Mouse (Mus musculus) heart, postnatal 36 days (tissue): Measurements from ENCODE around the gene Dennd6b. TPM values are rescaled to one million over a fixed set of nuclear protein-coding genes. Genes with fewer than 3 reads are reported as not detected.

ENCODE experiments used
- DNase-seq, 2 experiments: peaks; one replicate each; pipeline ENCODE4 v3.0.0; 2021 to 2022
- intact Hi-C: fragments of 180-260 bp; cut with DNase I; formaldehyde crosslinking; loops from one replicate; pipeline ENCODE4 v1.15.1; 2025
- microRNA-seq, 2 experiments: library from miRNA; unstranded; fragments of <30 nt; microRNA quantifications; one replicate each; pipeline ENCODE4 v1.2.0; 2021; ENCODE audit warnings: borderline number of aligned reads in 2 of 2
- total RNA-seq, 2 experiments: library from RNA; stranded (reverse); gene quantifications; 2 replicates each; pipeline ENCODE4 v1.2.3; 2021

Gene Dennd6b
- total RNA-seq, 2 experiments from 2014 or later: 8.9 to 10.5 TPM

GRCm38 (mm10) chr15:89140048-89140658 lies 56.1 kb downstream of the Dennd6b start:
- intact Hi-C loops: no loop called here
- peak; percentile 70 to 78 for DNase-seq

DNA sequence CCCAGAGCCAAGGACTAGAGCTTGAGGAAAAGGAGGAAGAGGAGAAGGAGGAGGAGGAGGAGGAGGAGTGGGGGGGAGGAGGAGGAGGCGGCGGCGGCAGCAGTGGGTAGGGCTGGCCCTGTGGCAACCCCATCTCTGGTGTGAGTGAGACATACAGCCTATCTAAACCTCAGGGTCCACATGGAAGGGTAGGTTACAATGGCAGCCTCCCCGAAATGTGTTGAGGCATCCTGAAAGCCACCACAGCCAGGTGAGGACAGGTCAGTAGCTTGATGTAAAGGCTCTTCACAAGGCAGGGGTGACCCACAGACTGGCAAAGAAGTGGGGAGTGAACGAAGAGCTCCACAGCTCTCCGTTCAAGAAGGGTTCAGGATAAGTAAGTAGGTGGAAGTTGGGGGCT lies 57.8 kb downstream of the Dennd6b start:
- intact Hi-C loops: no loop called here
- no peak for DNase-seq

- intact Hi-C loops: no loop called here
Measured at GRCm38 (mm10) chr15:89138046-89138405, 58.3 kb downstream of the Dennd6b start.

GRCm38 (mm10) chr15:89137378-89138045 lies 58.8 kb downstream of the Dennd6b start:
- DNase-seq: no peak
- intact Hi-C loops: no loop called here

More at GRCm38 (mm10) chr15:89138046-89138405, 58.3 kb downstream of the Dennd6b start:
- DNase-seq: no peak

DNA sequence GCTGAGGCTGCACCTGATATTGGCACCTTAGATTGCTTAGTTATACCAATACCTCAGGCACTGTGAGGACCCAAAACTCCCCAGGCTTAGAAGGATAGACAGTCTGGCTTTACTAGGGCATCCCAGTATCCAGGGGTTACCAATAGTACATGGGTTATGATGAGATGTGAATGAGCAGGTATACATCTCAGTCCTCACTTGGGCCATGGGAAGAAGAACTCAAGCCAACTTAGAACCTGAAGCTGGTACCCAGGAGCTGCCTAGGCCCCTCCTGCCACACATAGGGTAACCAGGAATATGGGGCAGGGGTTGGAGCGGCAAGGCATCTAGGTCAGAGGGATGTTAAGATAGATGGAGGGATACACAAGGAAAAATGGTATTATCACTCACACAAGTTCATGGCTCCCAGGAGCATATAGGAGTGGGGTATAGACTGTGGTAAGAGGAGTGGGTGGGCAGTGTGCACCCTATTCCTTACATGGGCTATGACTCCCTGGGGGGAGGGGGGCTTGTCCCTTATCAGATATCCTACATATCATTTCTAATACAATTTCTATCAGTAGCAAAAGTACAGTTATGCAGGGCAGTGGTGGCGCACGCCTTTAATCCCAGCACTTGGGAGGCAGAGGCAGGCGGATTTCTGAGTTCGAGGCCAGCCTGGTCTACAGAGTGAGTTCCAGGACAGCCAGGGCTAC lies 59.7 kb downstream of the Dennd6b start:
- no peak for DNase-seq
- intact Hi-C loops: no loop called here

Small RNA genes lying within 50 kb of the gene (microRNA-seq; reads per million reads assigned to microRNA genes)
- gene Mir6958 (0 to 4.7 reads per million in 2 experiments), gene Mir7118 (0 to 0.72 reads per million in 2 experiments)

Other genes starting within 250 kb of the Dennd6b start
- gene Ttll8, start 242.1 kb downstream of the Dennd6b start, total RNA-seq: not detected
- gene Mlc1, start 217.5 kb downstream of the Dennd6b start, total RNA-seq: not detected
- 10 to 100 TPM; 89.7 to 92.7 TPM for gene Mov10l1, start 213.6 kb downstream of the Dennd6b start, total RNA-seq
- 1 to 10 TPM; 1.3 to 1.7 TPM for gene Panx2, start 136.8 kb downstream of the Dennd6b start, total RNA-seq
- gene Trabd, start 121.4 kb downstream of the Dennd6b start, total RNA-seq: 10 to 100 TPM; 45.6 to 50.5 TPM
- gene Selenoo, start 107.4 kb downstream of the Dennd6b start, total RNA-seq: 10 to 100 TPM; 15.4 to 17.1 TPM
- 1 to 10 TPM; 8.6 to 8.8 TPM for gene Tubgcp6, start 73.4 kb downstream of the Dennd6b start, total RNA-seq
- gene Hdac10, start 67.8 kb downstream of the Dennd6b start, total RNA-seq: 1 to 10 TPM; 7.1 to 7.4 TPM
- 10 to 100 TPM; 21.5 to 23.7 TPM for gene Mapk12, start 55.8 kb downstream of the Dennd6b start, total RNA-seq
- 1 to 10 TPM; 1.7 to 2.0 TPM for gene Mapk11, start 46.9 kb downstream of the Dennd6b start, total RNA-seq
- gene Plxnb2, start 15.7 kb downstream of the Dennd6b start, total RNA-seq: 100 to 1,000 TPM in 1 of 2 experiments, 10 to 100 TPM in 1; 92.4 to 100 TPM
- gene Ppp6r2, start 15.1 kb upstream of the Dennd6b start, total RNA-seq: 10 to 100 TPM; 70.5 to 72.5 TPM
- 10 to 100 TPM; 65.7 to 75.5 TPM for gene Sbf1, start 118.8 kb upstream of the Dennd6b start, total RNA-seq
- not detected for gene Adm2, start 126.2 kb upstream of the Dennd6b start, total RNA-seq
- gene Miox, start 137.9 kb upstream of the Dennd6b start, total RNA-seq: not detected
- 10 to 100 TPM; 29.0 to 33.2 TPM for gene Lmf2, start 159.2 kb upstream of the Dennd6b start, total RNA-seq
- 10 to 100 TPM; 50.4 to 58.6 TPM for gene Ncaph2, start 159.2 kb upstream of the Dennd6b start, total RNA-seq
- gene Sco2, start 177.3 kb upstream of the Dennd6b start, total RNA-seq: 10 to 100 TPM; 25.2 to 28.2 TPM
- under 1 TPM; 0.41 to 0.64 TPM for gene Tymp, start 180.5 kb upstream of the Dennd6b start, total RNA-seq
- gene Odf3b, start 182.8 kb upstream of the Dennd6b start, total RNA-seq: under 1 TPM; 0.97 to 0.98 TPM
- gene Klhdc7b, start 188.4 kb upstream of the Dennd6b start, total RNA-seq: not detected
- gene Syce3, start 214.0 kb upstream of the Dennd6b start, total RNA-seq: not detected
- 100 to 1,000 TPM; 573 to 577 TPM for gene Cpt1b, start 229.4 kb upstream of the Dennd6b start, total RNA-seq
- 1 to 10 TPM; 1.6 to 2.8 TPM for gene C730034F03Rik, start 233.1 kb upstream of the Dennd6b start, total RNA-seq
- 10 to 100 TPM; 14.5 to 17.8 TPM for gene Gm44502, start 233.2 kb upstream of the Dennd6b start, total RNA-seq
- gene Chkb, start 233.4 kb upstream of the Dennd6b start, total RNA-seq: 10 to 100 TPM; 51.2 to 57.0 TPM